Mouse (Mus musculus): ENCODE data around the gene Cpm. TPM values are rescaled to one million over a fixed set of nuclear protein-coding genes. Genes with fewer than 3 reads are reported as not detected.
"Not testable (repeated sequence)": the region's sequence is repeated elsewhere in the genome, so short reads cannot be mapped to it uniquely, and the experiment has no call there.

The Cpm gene
- polyA plus RNA-seq, 1 experiment, result 3.9 TPM

- DNase-seq (ENCODE audit: extremely low spot score in 1 of 2, low spot score in 1 of 2), result no peak
These were observed 100.0 kb downstream of the Cpm start for GRCm38 (mm10) chr10:117729139-117729814.

GRCm38 (mm10) chr10:117730140-117730539, 100.8 kb downstream of the Cpm start:
- DNase-seq (ENCODE audit: extremely low spot score in 1 of 2, low spot score in 1 of 2), result no peak

GRCm38 (mm10) chr10:117730637-117731203, 101.4 kb downstream of the Cpm start:
- DNase-seq (ENCODE audit: extremely low spot score in 1 of 2, low spot score in 1 of 2), result no peak

- peak in 1 of 2 experiments; percentile 68 for DNase-seq (ENCODE audit: extremely low spot score in 1 of 2, low spot score in 1 of 2)
These were observed 102.2 kb downstream of the Cpm start for GRCm38 (mm10) chr10:117731244-117732101.

- no peak for DNase-seq (ENCODE audit: extremely low spot score in 1 of 2, low spot score in 1 of 2)
These were observed 102.9 kb downstream of the Cpm start for GRCm38 (mm10) chr10:117732184-117732583.

- DNase-seq (ENCODE audit: extremely low spot score in 1 of 2, low spot score in 1 of 2), result no peak
These were observed 103.8 kb downstream of the Cpm start for GRCm38 (mm10) chr10:117732962-117733592.

- DNase-seq (ENCODE audit: extremely low spot score in 1 of 2, low spot score in 1 of 2), result not testable (repeated sequence)
These were observed 104.3 kb downstream of the Cpm start for GRCm38 (mm10) chr10:117733626-117734025.

- not testable (repeated sequence) for DNase-seq (ENCODE audit: extremely low spot score in 1 of 2, low spot score in 1 of 2)
These were observed 105.0 kb downstream of the Cpm start for GRCm38 (mm10) chr10:117734104-117734852.

- not testable (repeated sequence) for DNase-seq (ENCODE audit: extremely low spot score in 1 of 2, low spot score in 1 of 2)
These were observed 106.1 kb downstream of the Cpm start for GRCm38 (mm10) chr10:117735396-117735795.

- DNase-seq (ENCODE audit: extremely low spot score in 1 of 2, low spot score in 1 of 2), result no peak
These were observed 107.3 kb downstream of the Cpm start for GRCm38 (mm10) chr10:117736573-117736972.

Other genes with a start within 250 kb of the Cpm start
- 64.5 and 68.6 TPM in 2 replicates for gene Cpsf6, start 249.5 kb upstream of the Cpm start, polyA plus RNA-seq (2012; rRNA removed)
- gene Mdm2, start 81.3 kb downstream of the Cpm start, polyA plus RNA-seq (2012; rRNA removed), result 72.1 and 74.5 TPM in 2 replicates
- 17.7 and 19.0 TPM in 2 replicates for gene Slc35e3, start 116.9 kb downstream of the Cpm start, polyA plus RNA-seq (2012; rRNA removed)
- 16.0 and 17.8 TPM in 2 replicates for gene Nup107, start 163.2 kb downstream of the Cpm start, polyA plus RNA-seq (2012; rRNA removed)
- gene Rap1b, start 216.5 kb downstream of the Cpm start, polyA plus RNA-seq (2012; rRNA removed), result 68.3 and 70.7 TPM in 2 replicates